Mouse (Mus musculus): ENCODE measurements around the gene Pbx4. TPM values are rescaled to one million over a fixed set of nuclear protein-coding genes. Genes with fewer than 3 reads are reported as not detected.

Pbx4 gene
- polyA plus RNA-seq, 1 experiment from 2014 or later, result 8.7 TPM

- no peak for ATAC-seq (ENCODE audit: insufficient number of reproducible peaks, insufficient read depth, low FRiP score, low TSS enrichment, low read depth)
- H3K9me3 ChIP-seq, result no peaks in the 10 kb centered on the region
- H3K4me3 ChIP-seq, result no peak overlapping the region
- no peak overlapping the region for H3K4me2 ChIP-seq
- H3K9ac ChIP-seq, result 0 out of 2 replicates have a peak overlapping the region, but pooled peaks have one; percentile 16
- peaks cover 12% of the 10 kb centered on the region for H3K4me1 ChIP-seq
- H3K36me3 ChIP-seq, result no peaks in the 10 kb centered on the region
- WGBS, result 70% methylated on average over 10 of the region's 10 CpGs
- peaks cover 61% of the 10 kb centered on the region for H3K27me3 ChIP-seq
- H3K27ac ChIP-seq, result no peak overlapping the region
Observed at GRCm38 (mm10) chr8:69876967-69877366, 44.7 kb downstream of the Pbx4 start.

GRCm38 (mm10) chr8:69877396-69877795 lies 45.1 kb downstream of the Pbx4 start:
- Histone ChIP-seq H3K27me3 (peaks cover 66% of the 10 kb centered on the region), H3K4me2 (no peak overlapping the region), H3K9me3 (no peaks in the 10 kb centered on the region), H3K36me3 (no peaks in the 10 kb centered on the region), H3K9ac (no peak overlapping the region), H3K27ac (no peak overlapping the region), H3K4me1 (peaks cover 16% of the 10 kb centered on the region), H3K4me3 (no peak overlapping the region)
- 90% methylated on average over 4 of the region's 4 CpGs for WGBS
- ATAC-seq (ENCODE audit: insufficient number of reproducible peaks, insufficient read depth, low FRiP score, low TSS enrichment, low read depth), result no peak

GRCm38 (mm10) chr8:69877992-69878391 lies 45.7 kb downstream of the Pbx4 start:
- Histone ChIP-seq H3K9me3 (no peaks in the 10 kb centered on the region), H3K36me3 (no peaks in the 10 kb centered on the region), H3K9ac (no peak overlapping the region), H3K4me2 (no peak overlapping the region), H3K4me1 (peaks cover 22% of the 10 kb centered on the region), H3K4me3 (no peak overlapping the region), H3K27ac (no peak overlapping the region), H3K27me3 (peaks cover 72% of the 10 kb centered on the region)
- no peak for ATAC-seq (ENCODE audit: insufficient number of reproducible peaks, insufficient read depth, low FRiP score, low TSS enrichment, low read depth)
- 53% methylated on average over 3 of the region's 3 CpGs for WGBS

- Histone ChIP-seq H3K9ac (no peak overlapping the region), H3K4me1 (peaks cover 25% of the 10 kb centered on the region), H3K4me3 (no peak overlapping the region), H3K27me3 (peaks cover 89% of the 10 kb centered on the region), H3K4me2 (no peak overlapping the region), H3K9me3 (no peaks in the 10 kb centered on the region), H3K36me3 (no peaks in the 10 kb centered on the region), H3K27ac (no peak overlapping the region)
- ATAC-seq (ENCODE audit: insufficient number of reproducible peaks, insufficient read depth, low FRiP score, low TSS enrichment, low read depth), result no peak
- WGBS, result 54% methylated on average over 8 of the region's 8 CpGs
Observed at GRCm38 (mm10) chr8:69879678-69880077, 47.4 kb downstream of the Pbx4 start.

GRCm38 (mm10) chr8:69880841-69881240 lies 48.5 kb downstream of the Pbx4 start:
- Histone ChIP-seq H3K27ac (no peak overlapping the region), H3K36me3 (no peaks in the 10 kb centered on the region), H3K9ac (peak overlapping the region; percentile 32; the same call in 1 of the 2 replicates), H3K4me2 (peak overlapping the region; percentile 61), H3K4me3 (peak overlapping the region; percentile 46), H3K9me3 (no peaks in the 10 kb centered on the region), H3K4me1 (peaks cover 29% of the 10 kb centered on the region), H3K27me3 (peaks cover 100% of the 10 kb centered on the region)
- ATAC-seq (ENCODE audit: insufficient number of reproducible peaks, insufficient read depth, low FRiP score, low TSS enrichment, low read depth), result no peak
- WGBS, result 11% methylated on average over 37 of the region's 37 CpGs

GRCm38 (mm10) chr8:69881261-69881865 lies 49.1 kb downstream of the Pbx4 start:
- peaks cover 29% of the 10 kb centered on the region for H3K4me1 ChIP-seq
- no peaks in the 10 kb centered on the region for H3K36me3 ChIP-seq
- peaks cover 100% of the 10 kb centered on the region for H3K27me3 ChIP-seq
- no peak for ATAC-seq (ENCODE audit: insufficient number of reproducible peaks, insufficient read depth, low FRiP score, low TSS enrichment, low read depth)
- H3K4me3 ChIP-seq, result peak overlapping the region; percentile 46
- no peaks in the 10 kb centered on the region for H3K9me3 ChIP-seq
- 23% methylated on average over 79 of the region's 79 CpGs for WGBS
- H3K4me2 ChIP-seq, result peak overlapping the region; percentile 61
- peak overlapping the region; percentile 55 for H3K9ac ChIP-seq
- no peak overlapping the region for H3K27ac ChIP-seq

- Histone ChIP-seq H3K9me3 (no peaks in the 10 kb centered on the region), H3K27me3 (peaks cover 100% of the 10 kb centered on the region), H3K27ac (no peak overlapping the region), H3K4me1 (peaks cover 34% of the 10 kb centered on the region), H3K9ac (peak overlapping the region; percentile 55; the same call in 1 of the 2 replicates), H3K4me2 (peak overlapping the region; percentile 61), H3K4me3 (peak overlapping the region; percentile 46), H3K36me3 (no peaks in the 10 kb centered on the region)
- WGBS, result 6% methylated on average over 103 of the region's 103 CpGs
- peak; percentile 27; the same call in 1 of the 2 replicates for ATAC-seq (ENCODE audit: insufficient number of reproducible peaks, insufficient read depth, low FRiP score, low TSS enrichment, low read depth)
Observed at GRCm38 (mm10) chr8:69882021-69882756, 49.9 kb downstream of the Pbx4 start.

GRCm38 (mm10) chr8:69882833-69883600 lies 50.7 kb downstream of the Pbx4 start:
- peaks cover 43% of the 10 kb centered on the region for H3K4me1 ChIP-seq
- H3K36me3 ChIP-seq, result no peaks in the 10 kb centered on the region
- H3K9ac ChIP-seq, result 0 out of 2 replicates have a peak overlapping the region, but pooled peaks have one; percentile 55
- H3K4me3 ChIP-seq, result peak overlapping the region; percentile 46
- ATAC-seq (ENCODE audit: insufficient number of reproducible peaks, insufficient read depth, low FRiP score, low TSS enrichment, low read depth), result 0 out of 2 replicates have a peak, but pooled peaks have one; percentile 21
- H3K27me3 ChIP-seq, result peaks cover 100% of the 10 kb centered on the region
- H3K27ac ChIP-seq, result no peak overlapping the region
- peak overlapping the region; percentile 61 for H3K4me2 ChIP-seq
- H3K9me3 ChIP-seq, result no peaks in the 10 kb centered on the region
- WGBS, result 12% methylated on average over 52 of the region's 52 CpGs

- Histone ChIP-seq H3K4me3 (no peak overlapping the region), H3K4me2 (no peak overlapping the region), H3K36me3 (no peaks in the 10 kb centered on the region), H3K9ac (no peak overlapping the region), H3K27me3 (peaks cover 100% of the 10 kb centered on the region), H3K4me1 (peaks cover 54% of the 10 kb centered on the region), H3K27ac (no peak overlapping the region), H3K9me3 (no peaks in the 10 kb centered on the region)
- WGBS, result 51% methylated on average over 13 of the region's 13 CpGs
- ATAC-seq (ENCODE audit: insufficient number of reproducible peaks, insufficient read depth, low FRiP score, low TSS enrichment, low read depth), result no peak
Observed at GRCm38 (mm10) chr8:69884141-69884540, 51.9 kb downstream of the Pbx4 start.

GRCm38 (mm10) chr8:69887289-69888243 lies 55.3 kb downstream of the Pbx4 start, which contains the start of gene Cilp2:
TSS of gene Cilp2 (minus strand) at chr8:69887687.
- no peak for ATAC-seq (ENCODE audit: insufficient number of reproducible peaks, insufficient read depth, low FRiP score, low TSS enrichment, low read depth)
- 1% methylated on average over 60 of the region's 60 CpGs for WGBS

More at GRCm38 (mm10) chr8:69887289-69888243, 55.3 kb downstream of the Pbx4 start, which contains the start of gene Cilp2:
- Histone ChIP-seq H3K9me3 (no peaks in the 10 kb centered on the region), H3K27ac (no peak within 1 kb of the TSS), H3K4me2 (peak within 1 kb of the TSS; percentile 60), H3K9ac (peak within 1 kb of the TSS; percentile 36; the same call in 1 of the 2 replicates), H3K4me1 (peaks cover 39% of the 10 kb centered on the region), H3K27me3 (peaks cover 94% of the 10 kb centered on the region), H3K36me3 (peaks cover 7% of the 10 kb centered on the region), H3K4me3 (peak within 1 kb of the TSS; percentile 36)
